Mouse (Mus musculus): Measurements from ENCODE around the gene Tbl2. TPM values are rescaled to one million over a fixed set of nuclear protein-coding genes. Genes with fewer than 3 reads are reported as not detected.

Gene Tbl2
- 5.9 and 6.2 TPM in 2 replicates for polyA plus RNA-seq (2012; ENCODE audit: insufficient read depth, insufficient read length, missing spikeins)

- Histone ChIP-seq H3K27ac (ENCODE audit: insufficient read depth, low read depth, low read length) (peak within 1 kb of the TSS; percentile 89), H3K4me3 (ENCODE audit: insufficient read depth, low read length) (peak within 1 kb of the TSS; percentile 98), H3K4me1 (ENCODE audit: control insufficient read depth, insufficient read depth, low read length) (peaks cover 20% of the 10 kb centered on the region)
- TF ChIP-seq CTCF (IDR thresholded peaks at IDR 0.05; ENCODE audit: low read depth, low read length) = no peak
- no peak for TF ChIP-seq POLR2A (IDR thresholded peaks at IDR 0.05; ENCODE audit: borderline replicate concordance, low read depth, low read length)
These were observed at the start of gene Tbl2 for GRCm38 (mm10) chr5:135149053-135149819. Gene Tbl2 (plus strand): TSS chr5:135149657.

GRCm38 (mm10) chr5:135100981-135101380 lies 48.5 kb upstream of the Tbl2 start:
- no peak overlapping the region for H3K27ac ChIP-seq (ENCODE audit: insufficient read depth, low read depth, low read length)
- TF ChIP-seq CTCF (IDR thresholded peaks at IDR 0.05; ENCODE audit: low read depth, low read length) = no peak
- no peak for TF ChIP-seq POLR2A (IDR thresholded peaks at IDR 0.05; ENCODE audit: borderline replicate concordance, low read depth, low read length)
- no peaks in the 10 kb centered on the region for H3K4me1 ChIP-seq (ENCODE audit: control insufficient read depth, insufficient read depth, low read length)
- no peak overlapping the region for H3K4me3 ChIP-seq (ENCODE audit: insufficient read depth, low read length)

- no peaks in the 10 kb centered on the region for H3K4me1 ChIP-seq (ENCODE audit: control insufficient read depth, insufficient read depth, low read length)
- TF ChIP-seq CTCF (IDR thresholded peaks at IDR 0.05; ENCODE audit: low read depth, low read length) (peak; percentile 50), POLR2A (IDR thresholded peaks at IDR 0.05; ENCODE audit: borderline replicate concordance, low read depth, low read length) (no peak)
- H3K27ac ChIP-seq (ENCODE audit: insufficient read depth, low read depth, low read length) = no peak overlapping the region
- no peak overlapping the region for H3K4me3 ChIP-seq (ENCODE audit: insufficient read depth, low read length)
These were observed 45.3 kb upstream of the Tbl2 start for GRCm38 (mm10) chr5:135103999-135104660.

GRCm38 (mm10) chr5:135106758-135107256 lies 42.6 kb upstream of the Tbl2 start:
- H3K4me1 ChIP-seq (ENCODE audit: control insufficient read depth, insufficient read depth, low read length) = no peaks in the 10 kb centered on the region
- H3K27ac ChIP-seq (ENCODE audit: insufficient read depth, low read depth, low read length) = no peak overlapping the region
- peak overlapping the region; percentile 50 for H3K4me3 ChIP-seq (ENCODE audit: insufficient read depth, low read length)
- no peak for TF ChIP-seq POLR2A (IDR thresholded peaks at IDR 0.05; ENCODE audit: borderline replicate concordance, low read depth, low read length)
- no peak for TF ChIP-seq CTCF (IDR thresholded peaks at IDR 0.05; ENCODE audit: low read depth, low read length)

- Histone ChIP-seq H3K4me3 (ENCODE audit: insufficient read depth, low read length) (peak overlapping the region; percentile 5), H3K4me1 (ENCODE audit: control insufficient read depth, insufficient read depth, low read length) (no peaks in the 10 kb centered on the region), H3K27ac (ENCODE audit: insufficient read depth, low read depth, low read length) (no peak overlapping the region)
- TF ChIP-seq POLR2A (IDR thresholded peaks at IDR 0.05; ENCODE audit: borderline replicate concordance, low read depth, low read length) = no peak
These were observed 41.6 kb upstream of the Tbl2 start for GRCm38 (mm10) chr5:135107521-135108501.

GRCm38 (mm10) chr5:135109017-135109416 lies 40.4 kb upstream of the Tbl2 start:
- Histone ChIP-seq H3K4me1 (ENCODE audit: control insufficient read depth, insufficient read depth, low read length) (no peaks in the 10 kb centered on the region), H3K4me3 (ENCODE audit: insufficient read depth, low read length) (no peak overlapping the region), H3K27ac (ENCODE audit: insufficient read depth, low read depth, low read length) (no peak overlapping the region)
- TF ChIP-seq POLR2A (IDR thresholded peaks at IDR 0.05; ENCODE audit: borderline replicate concordance, low read depth, low read length) (no peak), CTCF (IDR thresholded peaks at IDR 0.05; ENCODE audit: low read depth, low read length) (no peak)

- no peak overlapping the region for H3K27ac ChIP-seq (ENCODE audit: insufficient read depth, low read depth, low read length)
These were observed 40.0 kb upstream of the Tbl2 start for GRCm38 (mm10) chr5:135109426-135109825.

GRCm38 (mm10) chr5:135109976-135110375 lies 39.5 kb upstream of the Tbl2 start:
- TF ChIP-seq POLR2A (IDR thresholded peaks at IDR 0.05; ENCODE audit: borderline replicate concordance, low read depth, low read length) (no peak), CTCF (IDR thresholded peaks at IDR 0.05; ENCODE audit: low read depth, low read length) (no peak)
- H3K27ac ChIP-seq (ENCODE audit: insufficient read depth, low read depth, low read length) = no peak overlapping the region
- H3K4me1 ChIP-seq (ENCODE audit: control insufficient read depth, insufficient read depth, low read length) = no peaks in the 10 kb centered on the region
- no peak overlapping the region for H3K4me3 ChIP-seq (ENCODE audit: insufficient read depth, low read length)

More at GRCm38 (mm10) chr5:135109426-135109825, 40.0 kb upstream of the Tbl2 start:
- Histone ChIP-seq H3K4me1 (ENCODE audit: control insufficient read depth, insufficient read depth, low read length) (no peaks in the 10 kb centered on the region), H3K4me3 (ENCODE audit: insufficient read depth, low read length) (no peak overlapping the region)
- TF ChIP-seq CTCF (IDR thresholded peaks at IDR 0.05; ENCODE audit: low read depth, low read length) = no peak
- TF ChIP-seq POLR2A (IDR thresholded peaks at IDR 0.05; ENCODE audit: borderline replicate concordance, low read depth, low read length) = no peak

- Histone ChIP-seq H3K4me3 (ENCODE audit: insufficient read depth, low read length) (no peak overlapping the region), H3K4me1 (ENCODE audit: control insufficient read depth, insufficient read depth, low read length) (no peaks in the 10 kb centered on the region), H3K27ac (ENCODE audit: insufficient read depth, low read depth, low read length) (no peak overlapping the region)
- TF ChIP-seq POLR2A (IDR thresholded peaks at IDR 0.05; ENCODE audit: borderline replicate concordance, low read depth, low read length) = no peak
- TF ChIP-seq CTCF (IDR thresholded peaks at IDR 0.05; ENCODE audit: low read depth, low read length) = no peak
These were observed 35.7 kb upstream of the Tbl2 start for GRCm38 (mm10) chr5:135113782-135114181.

All from bone marrow macrophage, adult 2 months (primary cell).